Mouse (Mus musculus): ENCODE measurements around the gene Cmtm2b.

GRCm38 (mm10) chr8:104304962-104305361 lies 17.1 kb upstream of the Cmtm2b start:
- TF ChIP-seq ZC3H11A (IDR thresholded peaks at IDR 0.05; ENCODE audit: borderline replicate concordance, low read depth, low read length), result no peak
- no peak for TF ChIP-seq MAFK (IDR thresholded peaks at IDR 0.05; ENCODE audit: insufficient read depth, low read depth, low read length)
